Mouse (Mus musculus): ENCODE data around the gene Kcnb1.

GRCm38 (mm10) chr2:167056210-167056941 lies 133.6 kb downstream of the Kcnb1 start:
- TF ChIP-seq MAFK (IDR thresholded peaks at IDR 0.05; ENCODE audit: insufficient read depth, low read depth, low read length) = no peak
- TF ChIP-seq ZC3H11A (IDR thresholded peaks at IDR 0.05; ENCODE audit: borderline replicate concordance, low read depth, low read length) = no peak
- no peak for TF ChIP-seq HCFC1 (IDR thresholded peaks at IDR 0.05; ENCODE audit: borderline replicate concordance, insufficient read depth, low read length)
- no peak for TF ChIP-seq ZNF384 (IDR thresholded peaks at IDR 0.05; ENCODE audit: low read depth, low read length)

All from ES-E14 (cell line).